Mouse (Mus musculus) A20 (cell line): ENCODE measurements around the gene Ldoc1.

Source experiments
- DNase-seq: peaks from one replicate; pipeline ENCODE4 v3.0.0-alpha.2; 2011; ENCODE audit warnings: low read depth, low spot score

The Ldoc1 gene

DNA sequence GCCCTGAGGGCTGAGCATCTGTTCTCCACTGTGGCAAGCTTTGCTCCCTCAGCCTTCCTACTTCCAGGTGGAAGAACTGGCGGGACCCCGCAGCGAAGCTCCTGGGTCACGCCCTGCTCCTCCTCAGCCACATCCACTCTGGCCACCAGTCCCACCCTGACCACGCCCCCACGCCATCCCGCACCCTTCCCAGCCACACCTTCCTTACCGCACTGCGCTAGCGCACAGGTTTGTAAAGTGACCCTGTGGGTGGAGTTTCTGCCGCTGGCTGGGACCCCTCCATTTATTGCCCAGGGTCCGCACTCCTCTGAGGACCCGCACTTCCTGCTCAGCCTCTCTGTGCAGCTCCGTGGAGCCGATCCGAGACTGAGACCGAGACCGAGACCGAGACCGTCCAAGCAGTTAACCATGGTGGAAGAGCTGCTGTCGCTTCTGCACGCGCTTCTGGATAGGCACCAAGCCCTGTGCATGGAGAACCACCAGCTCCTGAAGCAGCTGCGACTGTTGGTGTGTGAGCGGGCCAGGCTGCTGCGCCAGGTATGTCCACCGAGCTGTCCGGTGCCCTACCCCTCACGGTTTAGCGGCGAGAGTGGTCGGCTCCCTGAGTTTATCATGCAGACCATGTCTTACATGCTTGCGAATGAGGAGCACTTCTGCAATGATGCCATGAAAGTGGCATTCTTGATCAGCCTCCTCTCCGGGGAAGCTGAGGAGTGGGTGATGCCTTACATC, at the start of gene Ldoc1:
TSS of gene Ldoc1 (plus strand) at position 196 of the 732 bp plus-strand sequence.
- DNase-seq, result no peak

DNA sequence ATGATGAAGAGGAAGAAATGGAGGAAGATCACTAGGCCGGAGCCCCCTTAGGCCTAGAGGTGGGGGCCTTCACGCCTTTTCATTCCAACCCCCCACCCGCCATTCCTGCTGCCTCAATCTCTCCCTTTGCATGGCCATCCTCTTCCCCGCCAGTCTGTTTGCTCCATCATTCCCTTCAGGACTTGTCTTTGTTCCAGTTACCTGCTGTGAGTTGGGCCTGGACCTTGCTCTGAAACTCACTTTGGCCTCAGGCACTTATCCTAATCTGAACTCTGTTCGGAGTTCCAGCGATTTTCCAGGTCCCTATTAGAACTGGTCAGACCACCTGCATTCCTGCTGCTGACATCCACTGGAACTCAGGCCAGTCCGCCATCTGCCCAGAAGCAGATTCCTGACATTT, 834 bp downstream of the Ldoc1 start:
- DNase-seq, result no peak

DNA sequence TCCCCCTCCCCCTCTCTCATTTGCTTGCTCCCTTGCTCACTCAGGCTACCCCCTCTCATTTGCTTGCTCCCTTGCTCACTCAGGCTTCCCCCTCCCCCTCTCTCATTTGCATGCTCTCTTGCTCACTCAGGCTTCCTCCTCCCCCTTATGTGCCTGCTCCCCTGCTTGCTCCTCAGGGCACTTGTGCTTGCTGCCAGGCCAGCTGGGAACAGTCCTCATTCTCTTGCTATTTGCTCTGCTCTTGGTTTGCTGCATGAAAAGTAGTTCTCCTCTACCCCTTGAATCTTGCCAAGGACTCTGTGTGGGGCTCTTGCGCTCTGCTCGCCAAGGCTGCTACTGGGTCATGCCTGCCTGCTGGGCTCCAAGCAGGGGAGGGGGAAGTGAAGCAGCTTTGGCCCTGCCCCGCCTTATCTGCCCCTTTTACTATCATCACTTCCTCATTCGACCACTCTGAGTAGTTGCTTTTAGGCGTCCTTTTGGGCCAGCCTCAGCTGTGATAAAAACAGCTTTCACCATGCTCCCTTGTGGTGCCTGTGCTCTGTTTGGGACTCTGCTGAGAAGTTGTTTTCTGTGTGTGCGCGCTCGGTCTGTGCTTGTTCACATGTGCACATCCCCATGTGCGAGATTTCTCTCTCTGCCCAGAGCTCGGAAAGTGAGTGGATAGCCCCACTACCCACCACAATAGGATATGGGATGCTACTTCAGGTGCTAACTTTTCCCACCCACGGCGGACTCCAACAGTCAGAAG, 13.2 kb downstream of the Ldoc1 start:
- peak; percentile 90 for DNase-seq

DNA sequence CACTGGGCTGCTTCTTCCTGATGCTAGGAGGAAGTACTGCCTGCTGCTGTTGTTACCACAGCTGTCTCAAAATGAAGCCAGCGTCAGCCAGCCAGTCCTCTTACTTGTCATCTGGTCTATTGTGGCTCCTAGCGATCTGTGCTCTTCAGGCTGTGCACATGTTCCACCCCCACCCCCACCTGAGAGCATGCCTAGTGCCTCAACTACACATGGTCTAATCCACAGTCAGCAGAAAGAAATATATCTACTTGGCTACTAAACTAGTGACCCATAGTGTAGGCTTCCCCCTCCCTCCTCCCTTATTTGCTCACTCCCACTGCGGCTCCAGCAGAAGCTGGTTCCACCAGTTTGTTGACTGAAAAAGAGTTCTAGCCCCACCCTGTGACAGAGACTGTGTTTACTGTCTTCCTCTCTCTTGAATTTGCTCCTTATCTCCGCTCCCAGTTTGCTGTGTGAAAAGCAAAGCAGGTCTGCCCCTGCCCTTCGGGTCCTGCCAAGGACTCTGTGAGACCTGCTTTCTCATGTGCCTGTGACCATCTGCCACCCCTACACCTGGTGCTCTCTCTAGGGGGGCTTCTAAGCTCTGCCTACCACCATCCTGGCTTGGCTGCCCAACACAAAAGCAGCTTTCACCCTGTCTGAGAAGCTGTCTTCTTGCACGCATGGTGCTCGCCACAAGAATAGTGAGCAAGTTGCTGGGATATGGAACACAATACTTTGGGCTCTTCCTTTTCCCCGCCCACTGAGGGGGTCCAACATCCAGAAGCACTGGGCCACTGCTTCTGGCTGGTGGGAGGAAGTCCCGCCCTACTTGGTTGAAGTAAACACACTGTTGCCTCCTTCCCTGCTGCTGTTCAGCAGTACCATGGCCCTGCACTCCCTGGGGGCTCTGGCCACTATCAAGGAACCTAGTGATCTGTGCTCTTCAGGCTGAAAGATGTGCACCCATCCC, 14.0 kb downstream of the Ldoc1 start:
- DNase-seq, result peak; percentile 76

DNA sequence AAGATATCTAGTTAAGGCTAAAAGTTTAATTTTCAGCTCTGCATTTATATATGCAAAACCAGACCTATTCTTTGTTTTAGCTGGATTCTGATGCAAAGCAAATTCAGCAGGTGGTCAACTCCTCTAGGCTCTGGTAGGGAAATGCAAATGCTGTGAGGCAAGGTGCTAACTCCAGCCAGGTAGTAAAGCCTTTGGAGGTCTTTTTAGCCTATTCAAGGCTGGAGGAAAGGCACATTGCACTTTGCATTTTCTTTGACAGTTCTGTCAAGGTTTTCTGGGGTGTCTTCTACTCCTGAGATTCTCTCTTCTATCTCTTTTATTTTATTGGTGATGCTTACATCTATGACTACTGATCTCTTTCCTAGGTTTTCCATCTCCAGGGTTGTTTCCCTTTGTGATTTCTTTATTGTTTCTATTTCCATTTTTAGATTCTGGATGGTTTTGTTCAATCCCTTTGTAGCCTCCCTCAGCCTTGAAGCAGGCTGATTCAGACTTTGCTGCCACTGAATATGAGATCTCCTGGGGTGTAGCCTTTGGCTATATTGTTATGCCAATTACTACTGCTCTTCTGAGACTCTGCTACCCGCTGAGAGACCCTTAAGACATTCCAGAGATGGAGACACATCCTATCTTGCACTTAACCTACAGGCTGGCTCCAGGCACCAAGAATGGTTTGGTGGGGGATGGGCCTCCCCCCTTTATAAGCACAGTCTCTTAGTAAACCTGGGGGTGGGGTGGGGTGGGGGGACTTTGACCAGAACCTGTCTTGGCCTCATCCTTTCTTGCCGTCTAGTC, 18.4 kb downstream of the Ldoc1 start:
- no peak for DNase-seq
